Mouse (Mus musculus): ENCODE results near the gene Cnpy3.

Gene Cnpy3

DNA sequence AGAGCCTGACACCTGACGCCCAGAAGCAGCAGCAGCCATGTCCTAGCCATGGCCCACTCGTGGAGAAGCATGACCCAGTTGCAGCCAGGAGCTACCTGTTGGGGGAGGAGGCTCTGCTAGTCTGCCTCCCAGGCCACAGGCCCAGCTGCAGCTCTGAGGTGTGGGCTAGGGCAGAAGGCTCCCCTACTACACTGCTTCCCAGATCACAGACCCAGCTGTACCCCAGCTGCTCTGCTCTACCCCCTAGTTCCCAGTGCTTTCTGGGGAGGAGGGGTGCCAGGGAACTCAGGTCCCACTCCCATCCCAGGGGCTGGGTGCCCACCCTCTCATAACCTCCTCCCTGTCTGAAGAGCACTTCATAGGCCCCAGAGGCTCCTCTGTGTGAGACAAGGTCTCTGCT lies 11.5 kb upstream of the Cnpy3 start, which contains the start of gene Ptcra:
Ptcra (minus strand) TSS at position 169 of the 400 bp plus-strand sequence.
- DNase-seq = no peak

GRCm38 (mm10) chr17:46758753-46759152 lies 6.7 kb upstream of the Cnpy3 start:
- DNase-seq = no peak

DNA sequence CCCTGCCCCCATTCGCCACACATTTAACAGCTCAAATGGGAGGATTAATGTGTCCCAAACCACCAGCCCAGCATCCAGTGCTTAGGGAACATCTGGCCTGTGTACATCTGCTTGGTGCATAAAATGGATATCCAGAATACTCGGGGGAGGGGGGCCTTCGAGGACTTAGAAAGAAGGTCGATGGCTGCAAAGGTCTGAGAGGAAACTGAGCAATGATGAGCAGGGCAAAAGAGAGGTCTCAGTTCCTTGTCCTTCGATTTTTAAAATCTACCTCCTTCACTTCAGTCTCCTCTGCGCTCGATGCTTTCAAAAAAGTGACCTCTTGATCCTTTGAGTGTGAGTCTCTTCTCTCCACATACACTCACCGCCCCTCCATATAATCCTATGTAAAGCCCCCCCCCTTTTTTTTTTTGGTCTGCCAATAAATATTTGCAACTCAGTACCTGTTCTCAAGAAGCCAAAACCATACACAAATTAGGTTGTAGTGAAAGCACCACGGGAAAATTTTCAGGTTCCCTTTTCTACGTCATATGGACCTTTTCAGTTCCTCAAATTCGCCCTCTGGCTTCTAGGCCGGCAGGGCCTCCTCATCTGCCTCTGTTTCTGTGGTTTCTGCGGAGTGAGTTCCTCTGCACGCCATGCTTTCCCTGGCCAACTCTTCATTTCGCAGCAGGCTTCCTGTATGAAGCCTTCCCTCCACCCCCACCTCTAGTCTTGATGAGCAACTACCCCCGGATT lies 789 bp downstream of the Cnpy3 start:
- no peak for DNase-seq

- DNase-seq = no peak
Measured at GRCm38 (mm10) chr17:46750580-46750979, 1.4 kb downstream of the Cnpy3 start.

DNA sequence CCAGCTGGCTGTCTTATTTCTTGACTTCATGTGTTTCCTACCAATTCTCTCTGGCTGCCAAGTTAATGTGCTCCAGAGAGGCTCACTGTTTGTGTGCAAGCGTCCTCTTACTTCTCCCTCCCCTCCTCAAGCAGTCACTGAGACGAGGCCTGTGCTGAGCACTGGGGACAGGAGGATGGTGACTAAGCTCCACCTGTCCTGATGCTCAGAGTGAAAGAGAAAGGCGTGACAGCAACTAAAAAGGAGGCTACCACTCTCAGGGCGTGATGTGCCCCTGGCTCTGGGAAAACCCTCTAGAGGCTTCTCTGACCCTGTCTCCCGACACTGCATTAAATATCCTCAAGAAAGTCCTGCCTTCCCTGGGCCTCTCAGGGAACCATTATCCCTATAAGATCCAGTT lies 2.7 kb downstream of the Cnpy3 start:
- no peak for DNase-seq

DNA sequence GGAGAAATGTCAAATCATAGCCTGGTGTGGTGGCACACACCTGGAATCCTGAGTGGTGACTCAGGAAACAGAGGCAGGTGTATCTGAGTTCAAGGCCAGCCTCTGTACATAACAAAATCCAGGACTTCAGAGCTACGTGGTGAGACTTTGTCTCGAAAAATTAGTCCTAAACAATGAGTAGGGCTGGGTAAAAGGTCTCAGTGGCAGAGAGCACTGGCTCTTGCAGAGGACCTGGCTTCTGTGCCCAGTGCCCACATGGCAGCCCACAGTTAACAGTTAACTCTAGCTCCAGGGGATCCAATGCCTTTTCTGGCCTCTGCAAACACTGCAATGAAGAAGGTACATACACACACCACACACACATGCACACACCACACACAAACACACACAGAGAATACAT lies 4.2 kb downstream of the Cnpy3 start:
- no peak for DNase-seq

DNA sequence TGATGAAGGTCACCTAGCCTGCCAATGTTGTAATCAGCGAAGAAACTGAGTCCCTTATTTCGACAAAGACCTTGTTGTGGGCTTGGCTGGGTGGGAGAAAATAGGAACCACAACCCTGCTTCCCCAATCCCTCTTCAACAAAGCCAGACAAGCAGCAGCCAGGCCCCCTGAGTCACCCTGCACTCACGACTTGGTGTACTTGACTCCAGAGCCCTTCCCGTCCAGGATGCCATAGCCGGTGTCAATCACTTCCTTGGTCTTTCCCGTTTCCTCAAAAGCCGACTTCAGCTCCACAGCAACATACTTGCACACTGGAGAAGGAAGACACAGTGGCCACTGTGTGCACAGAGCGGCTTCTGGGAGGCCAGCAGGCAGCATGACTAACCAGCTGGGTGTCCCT lies 4.8 kb downstream of the Cnpy3 start:
- no peak for DNase-seq

- no peak for DNase-seq
Measured at GRCm38 (mm10) chr17:46745506-46745905, 6.5 kb downstream of the Cnpy3 start.

GRCm38 (mm10) chr17:46742986-46743385 lies 9.0 kb downstream of the Cnpy3 start:
- no peak for DNase-seq

DNA sequence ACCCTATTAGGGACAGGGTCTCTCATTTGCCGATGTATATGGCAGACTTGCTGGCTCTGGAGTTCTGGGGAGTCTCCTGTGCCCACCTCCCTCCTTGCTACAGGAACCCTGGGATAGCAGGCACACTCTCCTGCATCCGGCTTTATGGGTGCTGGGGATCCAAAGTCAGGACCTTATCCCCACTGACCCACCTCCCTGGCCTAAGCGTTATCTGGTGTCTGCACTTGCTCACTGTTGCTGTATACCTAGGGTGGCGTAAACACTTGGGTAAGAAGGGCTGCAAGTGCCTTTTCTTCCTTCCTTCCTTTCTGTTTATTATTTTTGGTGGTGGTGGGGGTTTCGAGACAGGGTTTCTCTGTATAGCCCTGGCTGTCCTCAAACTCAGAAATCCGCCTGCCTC lies 10.7 kb downstream of the Cnpy3 start:
- no peak for DNase-seq

DNA sequence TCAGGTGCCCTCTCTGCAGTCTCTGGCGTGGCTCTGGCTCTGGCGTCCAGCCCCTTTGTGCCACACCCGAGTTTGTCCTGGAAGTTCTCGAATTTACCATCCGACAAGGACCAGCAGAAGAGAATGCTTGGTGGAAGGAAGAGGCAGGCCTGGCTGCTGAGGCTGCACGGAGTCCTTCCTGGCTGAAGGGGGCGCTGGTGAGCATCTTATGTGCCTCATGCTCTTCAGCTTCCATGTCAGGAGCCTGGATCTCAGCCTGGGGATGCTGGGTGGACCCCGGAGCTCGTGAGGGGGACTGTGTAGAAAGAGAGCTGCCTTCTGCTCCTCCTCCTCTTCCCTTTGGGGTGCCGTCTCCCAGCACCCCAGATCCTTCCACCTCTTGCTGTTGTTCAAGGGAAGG lies 15.9 kb downstream of the Cnpy3 start:
- DNase-seq = no peak

- no peak for DNase-seq
Measured at GRCm38 (mm10) chr17:46735287-46735686, 16.7 kb downstream of the Cnpy3 start.

DNA sequence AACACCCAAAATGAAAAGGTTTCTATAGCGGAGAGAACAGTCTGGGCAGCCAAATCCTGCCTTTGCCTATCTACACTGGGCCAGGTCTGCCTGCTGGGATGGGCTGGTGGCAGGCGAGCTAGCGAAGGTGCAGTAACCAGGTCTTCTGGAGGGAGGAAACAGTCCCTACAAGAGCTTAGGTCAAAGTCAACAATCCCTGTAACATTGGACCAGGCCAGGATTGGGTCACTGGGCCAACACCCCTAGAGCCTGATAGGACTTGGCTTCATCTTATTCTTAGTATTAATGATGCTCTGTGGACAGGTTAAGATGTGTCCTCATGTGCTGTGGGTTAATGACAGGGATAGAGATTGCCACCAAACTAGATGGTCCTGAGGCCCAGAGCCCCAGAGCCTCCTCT lies 18.0 kb downstream of the Cnpy3 start:
- no peak for DNase-seq

DNA sequence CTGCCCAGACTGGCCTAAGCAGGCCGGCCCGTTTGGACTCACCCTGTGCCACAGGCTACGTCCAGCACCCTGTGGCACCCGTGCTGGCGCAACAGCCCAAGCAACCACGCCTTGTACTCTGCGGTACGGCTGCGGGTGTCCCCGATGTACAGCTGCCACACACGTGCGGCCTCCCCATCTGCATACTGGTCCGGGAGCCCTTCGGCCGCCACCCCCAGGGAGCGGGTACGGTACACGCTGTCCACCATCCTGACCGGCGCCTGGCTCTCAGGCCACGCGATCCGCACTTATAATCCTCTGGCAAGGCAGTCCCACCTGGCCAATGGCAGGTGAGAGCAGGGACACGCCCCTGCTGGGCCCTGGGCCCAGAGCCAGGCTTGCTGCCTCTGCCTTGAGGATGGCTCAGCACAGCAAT lies 23.1 kb downstream of the Cnpy3 start, which contains the start of gene Gnmt:
Gnmt (minus strand) TSS at position 265 of the 415 bp plus-strand sequence.
- DNase-seq = peak; percentile 82

- DNase-seq = no peak
Measured at GRCm38 (mm10) chr17:46728496-46728895, 23.5 kb downstream of the Cnpy3 start.

DNA sequence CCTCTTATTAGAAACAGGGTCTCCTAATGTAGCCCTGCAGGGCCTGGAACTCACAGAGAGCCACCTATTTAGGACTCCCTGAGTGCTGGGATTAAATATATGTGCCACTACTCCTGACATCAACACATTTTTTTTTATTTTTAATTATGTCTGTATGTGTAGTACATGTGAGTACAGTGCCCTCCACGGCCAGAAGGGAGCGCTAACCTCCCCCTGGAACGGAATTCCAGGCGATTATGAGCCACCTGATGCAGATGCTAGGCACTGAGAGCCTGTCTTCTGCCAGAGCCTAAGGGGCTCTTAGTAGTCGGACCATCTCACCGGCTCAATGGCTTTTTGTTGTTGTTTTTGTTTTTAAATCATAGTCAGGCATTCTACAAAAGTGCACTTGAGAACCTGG lies 24.0 kb downstream of the Cnpy3 start:
- no peak for DNase-seq

- DNase-seq = no peak
Measured at GRCm38 (mm10) chr17:46727271-46727670, 24.7 kb downstream of the Cnpy3 start.

GRCm38 (mm10) chr17:46725731-46726645 lies 26.0 kb downstream of the Cnpy3 start:
- peak; percentile 77 for DNase-seq

DNA sequence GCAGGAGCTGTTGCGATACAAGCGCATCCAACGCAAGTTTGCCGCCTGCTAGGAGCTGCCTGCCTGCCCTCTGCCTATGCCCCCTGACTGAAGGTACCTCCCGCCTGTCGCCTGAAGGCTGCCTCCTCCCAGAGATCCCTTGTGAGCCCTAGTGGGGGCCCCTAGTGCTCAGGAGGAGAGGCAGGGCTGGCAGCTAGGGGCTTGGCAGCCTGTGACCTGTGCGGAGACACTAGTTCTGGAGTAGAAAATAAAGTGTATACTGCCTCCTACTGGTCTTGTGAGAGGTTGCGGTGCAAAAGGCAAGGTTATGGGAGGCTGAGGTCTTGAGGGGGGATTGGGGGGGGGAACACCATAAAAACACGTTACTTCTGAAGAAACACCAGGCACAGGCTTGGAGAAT lies 26.7 kb downstream of the Cnpy3 start:
- peak; percentile 42 for DNase-seq

DNA sequence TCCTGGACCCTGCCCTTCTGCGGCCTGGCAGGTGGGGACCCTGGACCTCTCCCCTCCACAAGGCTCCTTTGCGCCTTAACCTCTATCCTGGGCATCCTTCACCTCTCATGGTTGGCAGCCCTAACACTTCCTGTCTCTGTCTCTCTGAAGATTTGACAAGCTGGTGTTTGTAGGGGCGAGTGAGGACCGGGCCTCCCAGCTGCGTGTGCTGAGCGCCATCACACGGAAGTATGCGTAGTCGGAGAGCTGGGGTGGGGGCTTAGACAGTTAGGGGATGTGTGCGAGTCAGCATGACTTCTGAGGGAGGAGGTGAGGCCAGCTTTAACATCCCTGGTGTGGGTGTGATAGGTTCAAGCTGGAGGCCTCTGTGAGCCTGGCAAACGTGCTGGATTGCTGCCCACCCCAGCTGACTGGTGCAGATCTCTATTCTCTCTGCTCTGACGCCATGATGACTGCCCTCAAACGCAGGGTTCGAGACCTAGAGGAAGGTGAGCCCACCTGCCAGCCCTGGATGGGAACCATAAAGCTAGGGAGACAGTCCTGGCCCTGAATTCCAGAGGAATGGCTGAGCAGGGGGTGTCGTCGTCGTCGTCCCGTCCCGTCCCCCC lies 27.4 kb downstream of the Cnpy3 start:
- DNase-seq = no peak

DNA sequence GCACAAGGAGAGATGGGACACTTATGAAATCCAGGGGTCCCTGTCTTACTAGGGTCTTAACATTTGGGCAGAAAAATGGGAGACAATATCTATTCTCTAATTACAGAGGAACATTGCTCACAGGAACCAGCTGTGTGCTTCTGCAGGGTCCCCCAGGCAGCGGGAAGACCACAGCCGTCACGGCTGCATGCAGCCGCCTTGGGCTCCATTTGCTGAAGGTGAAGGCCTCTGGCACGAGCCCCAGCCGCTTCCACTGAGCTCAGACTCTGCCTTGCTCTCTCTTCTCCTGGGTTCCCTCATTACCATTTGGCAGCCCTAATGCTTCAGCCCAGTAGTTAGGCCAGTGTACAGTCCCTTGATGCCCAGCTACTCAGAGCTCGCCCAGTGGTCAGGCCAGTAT lies 30.9 kb downstream of the Cnpy3 start:
- no peak for DNase-seq

GRCm38 (mm10) chr17:46714756-46715481 lies 37.1 kb downstream of the Cnpy3 start:
- DNase-seq = no peak

DNA sequence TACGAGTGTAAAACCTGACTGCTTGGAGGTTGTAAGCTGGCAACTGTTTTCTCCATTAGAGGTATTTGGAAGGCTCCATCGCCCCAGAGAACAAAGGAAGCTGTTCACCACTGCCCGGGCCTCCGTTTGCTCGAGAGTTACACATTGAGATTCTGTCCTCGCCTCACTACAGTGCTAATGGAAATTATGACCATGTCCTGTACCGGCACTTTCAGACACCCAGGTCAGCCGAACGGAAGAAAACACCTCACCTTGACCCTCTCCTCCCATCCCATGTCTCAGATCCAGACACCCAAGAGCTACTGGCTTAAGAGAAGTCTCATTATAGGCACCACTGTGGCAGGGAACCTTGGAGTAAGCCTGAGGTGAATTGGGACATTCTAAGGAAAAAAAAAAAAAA lies 38.2 kb downstream of the Cnpy3 start:
- DNase-seq = no peak

Data from cerebellum, adult 8-10 months (tissue).